Mouse (Mus musculus) liver, embryonic 11.5 days (tissue): ENCODE measurements around the gene Krtap12-1. TPM values are rescaled to one million over a fixed set of nuclear protein-coding genes. Genes with fewer than 3 reads are reported as not detected.
"Not testable (repeated sequence)": the region's sequence is repeated elsewhere in the genome, so short reads cannot be mapped to it uniquely, and the experiment has no call there.

ENCODE experiments used
- ATAC-seq: fragments of 200-750 bp; cut with Nextera tagmentation; replicated peaks from 2 replicates; pipeline ENCODE4 v1.8.0; 2017; ENCODE audit warnings: moderate number of reproducible peaks, mild to moderate bottlenecking, moderate TSS enrichment, moderate library complexity; ENCODE audit not compliant: low FRiP score
- DNase-seq: peaks from one replicate; pipeline ENCODE4 v3.0.0-alpha.2; 2017; ENCODE audit warnings: low spot score
- H3K27ac ChIP-seq: fragments of 300-500 bp; sonication (generic); 2 replicates; pipeline ENCODE4 v1.5.1; 2014; ENCODE audit warnings: mild to moderate bottlenecking, low read depth, low read length, control low read depth
- H3K27me3 ChIP-seq: fragments of 300-500 bp; sonication (generic); replicated peaks from 2 replicates; pipeline ENCODE4 v1.6.1; 2014; ENCODE audit warnings: low read length, mixed read lengths; ENCODE audit not compliant: control insufficient read depth, insufficient read depth
- H3K36me3 ChIP-seq: fragments of 300-500 bp; sonication (generic); 2 replicates; pipeline ENCODE4 v1.6.1; 2014; ENCODE audit warnings: mild to moderate bottlenecking, low read length, moderate library complexity, mixed read lengths; ENCODE audit not compliant: control insufficient read depth, insufficient read depth
- H3K4me1 ChIP-seq: fragments of 300-500 bp; sonication (generic); replicated peaks from 2 replicates; pipeline ENCODE4 v1.6.1; 2014; ENCODE audit warnings: low read length, mixed read lengths; ENCODE audit not compliant: control insufficient read depth, insufficient read depth
- H3K4me2 ChIP-seq: fragments of 300-500 bp; sonication (generic); 2 replicates; pipeline ENCODE4 v1.6.1; 2014; ENCODE audit warnings: mild to moderate bottlenecking, control low read depth, moderate library complexity
- H3K4me3 ChIP-seq: fragments of 300-500 bp; sonication (generic); 2 replicates; pipeline ENCODE4 v1.5.1; 2014; ENCODE audit warnings: low read depth, low read length, control low read depth
- H3K9ac ChIP-seq: fragments of 300-500 bp; sonication (generic); 2 replicates; pipeline ENCODE4 v1.6.1; 2014; ENCODE audit warnings: low read depth, low read length, control low read depth
- H3K9me3 ChIP-seq: fragments of 300-500 bp; sonication (generic); 2 replicates; pipeline ENCODE4 v1.6.1; 2016; ENCODE audit warnings: low read length, inconsistent platforms, mixed read lengths; ENCODE audit not compliant: control insufficient read depth
- WGBS: fragments of 180-500 bp; shearing (Covaris S2); extraction: QIAGEN DNeasy Blood & Tissue Kit; methylation state at CpG from one replicate; pipeline ENCODE4 v1.1.7; 2014; 5-methylcytosine and 5-hydroxymethylcytosine counted together
- polyA plus RNA-seq: library from polyadenylated mRNA; unstranded; fragments of >200 nt; fragmentation: Nextera tagmentation; extraction: Ambion mirVana; gene quantifications from 2 replicates; pipeline ENCODE4 v1.2.1, GENCODE M21; 2014

Krtap12-1 gene
- polyA plus RNA-seq, 1 experiment from 2014 or later: not detected

DNA sequence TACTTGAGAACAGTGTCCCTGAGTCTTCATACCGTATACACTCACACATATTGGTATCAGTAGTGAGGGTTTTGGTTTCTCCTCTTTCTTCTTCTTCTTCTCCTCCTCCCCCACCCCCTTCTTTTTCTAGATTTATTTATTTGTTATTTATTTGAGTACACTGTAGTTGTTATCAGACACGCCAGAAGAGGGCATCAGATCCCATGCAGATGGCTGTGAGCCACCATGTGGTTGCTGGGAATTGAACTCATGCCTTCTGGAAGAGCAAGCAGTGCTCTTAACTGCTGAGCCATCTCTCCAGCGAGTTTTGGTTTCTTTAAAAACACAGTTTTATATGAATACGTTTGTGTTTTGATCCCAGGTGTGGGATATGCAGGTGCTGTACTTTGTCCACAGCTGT is 7.9 kb downstream of the Krtap12-1 start:
- Histone ChIP-seq H3K9me3 (no peaks in the 10 kb centered on the region), H3K9ac (no peak overlapping the region), H3K4me1 (no peaks in the 10 kb centered on the region), H3K27me3 (no peaks in the 10 kb centered on the region), H3K4me3 (no peak overlapping the region), H3K4me2 (no peak overlapping the region), H3K27ac (no peak overlapping the region), H3K36me3 (no peaks in the 10 kb centered on the region)
- no peak for ATAC-seq
- WGBS: 53% methylated on average over 4 of the region's 4 CpGs
- DNase-seq: no peak

DNA sequence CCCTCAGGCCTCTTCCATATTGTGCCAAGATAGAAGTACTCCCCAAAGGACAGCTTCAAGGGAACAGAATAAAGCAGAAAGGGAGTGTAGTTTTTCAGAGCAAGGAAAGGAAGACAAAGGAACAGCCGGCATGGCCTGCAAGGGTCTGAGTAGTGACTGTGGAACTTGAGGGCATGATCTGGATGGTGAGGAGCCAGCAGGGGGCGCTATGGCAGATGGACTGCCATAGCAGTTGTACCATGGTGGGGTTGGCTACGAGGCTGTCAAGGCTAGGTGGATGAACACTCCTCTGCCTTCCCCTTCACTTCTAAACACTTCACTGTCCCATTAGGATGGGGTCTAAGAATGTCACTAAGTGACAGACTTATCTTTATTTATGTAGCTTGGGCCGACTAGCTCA is 8.8 kb downstream of the Krtap12-1 start:
- WGBS: 44% methylated on average over 4 of the region's 4 CpGs

DNA sequence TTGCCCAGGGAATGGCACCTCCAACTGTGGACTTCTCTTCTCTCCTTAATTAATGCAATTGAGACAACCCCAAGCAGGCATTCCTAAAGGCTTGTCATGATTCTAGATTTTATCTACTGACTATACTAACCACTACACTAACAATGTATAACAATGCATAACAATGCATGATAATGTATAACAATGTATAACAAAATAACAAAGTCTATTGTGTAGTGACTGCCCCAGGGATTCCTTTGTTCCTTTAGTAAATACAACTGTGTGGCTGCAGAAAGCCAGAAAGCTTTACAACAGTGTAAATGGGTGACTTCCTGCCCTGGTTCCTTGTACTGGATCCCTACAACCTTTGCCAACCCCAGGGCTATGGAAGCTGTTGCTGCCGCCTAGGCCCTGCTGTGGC is 15.5 kb downstream of the Krtap12-1 start:
- WGBS: 86% methylated on average over 1 of the region's 1 CpGs
- Histone ChIP-seq H3K4me2 (no peak overlapping the region), H3K27me3 (no peaks in the 10 kb centered on the region; the same call in 1 of the 2 replicates), H3K4me1 (no peaks in the 10 kb centered on the region), H3K9me3 (peaks cover 7% of the 10 kb centered on the region; the same call in 1 of the 2 replicates), H3K9ac (no peak overlapping the region), H3K4me3 (no peak overlapping the region), H3K27ac (no peak overlapping the region), H3K36me3 (no peaks in the 10 kb centered on the region)
- ATAC-seq (no peak), DNase-seq (no peak)

More for the DNA sequence above, 8.8 kb downstream of the Krtap12-1 start:
- DNase-seq (no peak), ATAC-seq (no peak)
- H3K9me3 ChIP-seq: 0 out of 2 replicates have a peak, but pooled peaks cover 3% of the 10 kb centered on the region
- no peaks in the 10 kb centered on the region for H3K4me1 ChIP-seq
- no peak overlapping the region for H3K4me2 ChIP-seq
- no peak overlapping the region for H3K27ac ChIP-seq
- no peak overlapping the region for H3K4me3 ChIP-seq
- no peak overlapping the region for H3K9ac ChIP-seq
- H3K27me3 ChIP-seq: no peaks in the 10 kb centered on the region
- H3K36me3 ChIP-seq: no peaks in the 10 kb centered on the region

- no peak for ATAC-seq
- WGBS: 83% methylated on average over 4 of the region's 4 CpGs
- H3K27me3 ChIP-seq: no peaks in the 10 kb centered on the region; the same call in 1 of the 2 replicates
Measured at GRCm38 (mm10) chr10:77738929-77739328, 18.5 kb downstream of the Krtap12-1 start.

GRCm38 (mm10) chr10:77741924-77742688 is 21.7 kb downstream of the Krtap12-1 start, which contains the start of gene Gm18596:
Gene Gm18596 (minus strand): TSS chr10:77742638.
- not testable (repeated sequence) for H3K4me1 ChIP-seq, H3K27ac ChIP-seq, H3K9ac ChIP-seq, H3K36me3 ChIP-seq, ATAC-seq, H3K27me3 ChIP-seq, H3K9me3 ChIP-seq, H3K4me2 ChIP-seq, DNase-seq, H3K4me3 ChIP-seq
- 51% methylated on average over 4 of the region's 5 CpGs for WGBS

More at GRCm38 (mm10) chr10:77738929-77739328, 18.5 kb downstream of the Krtap12-1 start:
- no peaks in the 10 kb centered on the region for H3K36me3 ChIP-seq
- no peak for DNase-seq
- H3K27ac ChIP-seq: no peak overlapping the region
- no peak overlapping the region for H3K9ac ChIP-seq
- H3K4me3 ChIP-seq: no peak overlapping the region
- H3K4me2 ChIP-seq: no peak overlapping the region
- peaks cover 7% of the 10 kb centered on the region; the same call in 1 of the 2 replicates for H3K9me3 ChIP-seq
- H3K4me1 ChIP-seq: no peaks in the 10 kb centered on the region

DNA sequence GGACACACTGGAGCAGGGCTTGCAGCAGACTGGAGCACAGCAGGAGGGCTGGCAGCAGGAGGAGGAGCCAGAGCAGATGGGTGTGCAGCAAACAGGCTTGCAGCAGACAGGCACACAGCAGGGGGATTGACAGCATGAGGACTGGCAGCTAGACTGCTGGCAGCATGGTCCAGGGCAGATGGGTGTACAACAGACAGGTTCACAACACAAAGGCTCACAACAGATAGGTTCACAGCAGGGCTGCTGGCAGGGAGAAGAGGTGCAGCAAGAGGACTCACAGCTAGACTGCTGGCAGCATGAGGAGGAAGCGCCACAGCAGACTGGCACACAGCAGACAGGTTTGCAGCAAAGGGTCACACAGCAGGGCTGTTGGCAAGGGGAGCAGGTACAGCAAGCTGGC is 30.3 kb downstream of the Krtap12-1 start:
- not testable (repeated sequence) for H3K36me3 ChIP-seq, H3K4me1 ChIP-seq, H3K27me3 ChIP-seq, H3K4me2 ChIP-seq, H3K9me3 ChIP-seq, ATAC-seq, H3K4me3 ChIP-seq, DNase-seq, H3K9ac ChIP-seq, H3K27ac ChIP-seq
- 75% methylated on average over 1 of the region's 1 CpGs for WGBS

DNA sequence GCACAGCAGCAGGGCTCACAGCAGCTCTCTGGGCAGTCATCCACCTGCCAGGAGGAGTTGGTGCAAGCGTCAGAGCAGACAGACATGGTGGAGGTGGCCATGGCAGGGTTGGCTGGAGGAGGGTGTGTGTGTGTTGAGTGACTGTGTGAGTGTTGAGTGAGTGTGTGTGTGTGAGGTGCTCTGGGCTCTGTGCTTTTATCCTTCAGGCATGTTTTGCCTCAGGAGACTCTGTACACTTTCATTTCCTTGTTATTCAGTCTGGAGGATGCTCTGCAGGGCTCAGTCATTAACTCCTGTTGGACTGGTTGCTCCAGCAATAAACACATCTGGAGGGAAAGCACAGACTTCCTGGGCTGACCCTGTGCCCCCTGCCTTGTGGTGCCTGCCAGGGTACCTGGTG is 30.9 kb downstream of the Krtap12-1 start, which contains the start of gene Gm9736:
Gene Gm9736 (minus strand): TSS at position 101 of the 400 bp plus-strand sequence.
- H3K4me1 ChIP-seq, H3K36me3 ChIP-seq, H3K4me2 ChIP-seq, H3K4me3 ChIP-seq, ATAC-seq, DNase-seq, H3K27ac ChIP-seq, H3K27me3 ChIP-seq, H3K9me3 ChIP-seq, H3K9ac ChIP-seq: not testable (repeated sequence)
- WGBS: 50% methylated on average over 1 of the region's 1 CpGs

GRCm38 (mm10) chr10:77752312-77752711 is 31.9 kb downstream of the Krtap12-1 start:
- WGBS: 53% methylated on average over 3 of the region's 3 CpGs
- not testable (repeated sequence) for H3K9me3 ChIP-seq

GRCm38 (mm10) chr10:77753448-77753847 is 33.0 kb downstream of the Krtap12-1 start:
- H3K4me2 ChIP-seq: no peak overlapping the region
- H3K9ac ChIP-seq: no peak overlapping the region
- no peak overlapping the region for H3K4me3 ChIP-seq
- H3K27ac ChIP-seq: no peak overlapping the region
- no peaks in the 10 kb centered on the region for H3K9me3 ChIP-seq
- H3K36me3 ChIP-seq: no peaks in the 10 kb centered on the region
- ATAC-seq (no peak), DNase-seq (no peak)
- H3K4me1 ChIP-seq: no peaks in the 10 kb centered on the region
- H3K27me3 ChIP-seq: no peaks in the 10 kb centered on the region

More at GRCm38 (mm10) chr10:77752312-77752711, 31.9 kb downstream of the Krtap12-1 start:
- H3K27me3 ChIP-seq, ATAC-seq, H3K36me3 ChIP-seq, H3K4me1 ChIP-seq, H3K4me3 ChIP-seq, H3K27ac ChIP-seq, H3K9ac ChIP-seq, DNase-seq, H3K4me2 ChIP-seq: not testable (repeated sequence)
